Mouse (Mus musculus) bone marrow, adult 2 months (tissue): ENCODE data around the gene Trmt61a.

Experiments used
- CTCF ChIP-seq: fragments of 200-500 bp; IDR thresholded peaks from 2 replicates; pipeline ENCODE4 v1.5.1; 2011; ENCODE audit warnings: low read length, control low read depth; ENCODE audit not compliant: control insufficient read depth, insufficient read depth
- POLR2A ChIP-seq: fragments of 200-500 bp; IDR thresholded peaks from 2 replicates; pipeline ENCODE4 v1.6.1; 2011; ENCODE audit warnings: low read depth, mild to moderate bottlenecking, control low read depth, low read length, borderline replicate concordance; ENCODE audit not compliant: control insufficient read depth

GRCm38 (mm10) chr12:111712476-111712875 is 34.6 kb downstream of the Trmt61a start:
- TF ChIP-seq CTCF, result no peak
- TF ChIP-seq POLR2A, result no peak
